Mouse (Mus musculus) neural tube, embryonic 10.5 days (tissue): ENCODE results near the gene Atp6ap1l.

Source experiments
- DNase-seq: peaks from one replicate; pipeline ENCODE4 v3.0.0-alpha.2; 2017; ENCODE audit warnings: low spot score; ENCODE audit errors: extremely low spot score

Gene Atp6ap1l

DNA sequence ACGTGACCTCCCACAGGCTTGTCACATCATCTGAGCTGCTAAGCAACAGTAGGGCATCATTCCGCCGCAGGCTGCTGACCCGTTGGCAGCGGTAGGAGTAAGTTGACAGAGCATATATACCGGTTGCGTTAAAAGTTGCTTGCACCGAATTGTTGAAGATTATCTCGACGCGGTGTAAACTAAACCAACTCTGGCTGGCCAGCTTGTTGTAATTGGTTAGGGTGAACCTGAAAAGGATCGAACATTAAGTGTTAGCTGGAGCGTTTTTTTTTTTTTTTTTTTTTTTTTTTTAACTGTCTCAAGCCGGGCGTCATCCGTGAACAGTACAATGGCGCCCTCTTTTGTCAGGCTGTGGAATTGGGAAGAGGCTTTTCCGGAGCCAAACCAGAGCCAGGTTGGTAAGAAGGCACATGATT, 18.6 kb downstream of the Atp6ap1l start:
- DNase-seq = peak; percentile 76

DNA sequence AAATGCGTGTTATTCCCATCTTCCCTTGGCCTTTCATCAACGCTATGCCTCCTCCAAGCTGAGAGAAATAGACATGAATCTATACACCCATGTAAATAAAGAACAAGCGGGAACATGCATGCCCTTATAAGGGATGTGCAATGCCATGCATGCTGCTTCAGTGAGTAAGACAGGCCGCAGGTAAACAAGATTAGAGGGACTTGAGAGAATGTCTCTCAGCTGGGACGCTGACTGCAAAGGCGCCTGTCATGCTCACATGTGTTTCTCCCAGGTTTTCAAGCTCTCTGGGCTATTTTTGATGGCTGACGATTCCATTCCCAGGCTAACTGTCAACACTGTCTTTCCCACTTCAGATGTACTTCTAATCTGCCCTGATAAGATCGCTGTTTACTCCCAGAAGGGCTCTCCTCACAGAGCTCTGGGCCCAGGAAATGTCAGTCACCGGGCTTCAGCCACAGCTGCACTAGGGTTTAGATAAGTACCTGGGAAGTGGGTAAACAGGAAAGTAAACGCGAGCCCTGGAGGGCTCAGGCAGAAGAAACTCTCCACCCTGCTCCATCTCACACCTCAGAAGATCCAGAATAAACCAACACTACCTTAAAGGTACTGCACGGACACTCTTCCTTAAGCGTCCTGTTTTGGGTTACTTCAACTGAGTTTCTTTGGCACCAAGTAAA, 19.2 kb downstream of the Atp6ap1l start:
- DNase-seq = peak; percentile 16

DNA sequence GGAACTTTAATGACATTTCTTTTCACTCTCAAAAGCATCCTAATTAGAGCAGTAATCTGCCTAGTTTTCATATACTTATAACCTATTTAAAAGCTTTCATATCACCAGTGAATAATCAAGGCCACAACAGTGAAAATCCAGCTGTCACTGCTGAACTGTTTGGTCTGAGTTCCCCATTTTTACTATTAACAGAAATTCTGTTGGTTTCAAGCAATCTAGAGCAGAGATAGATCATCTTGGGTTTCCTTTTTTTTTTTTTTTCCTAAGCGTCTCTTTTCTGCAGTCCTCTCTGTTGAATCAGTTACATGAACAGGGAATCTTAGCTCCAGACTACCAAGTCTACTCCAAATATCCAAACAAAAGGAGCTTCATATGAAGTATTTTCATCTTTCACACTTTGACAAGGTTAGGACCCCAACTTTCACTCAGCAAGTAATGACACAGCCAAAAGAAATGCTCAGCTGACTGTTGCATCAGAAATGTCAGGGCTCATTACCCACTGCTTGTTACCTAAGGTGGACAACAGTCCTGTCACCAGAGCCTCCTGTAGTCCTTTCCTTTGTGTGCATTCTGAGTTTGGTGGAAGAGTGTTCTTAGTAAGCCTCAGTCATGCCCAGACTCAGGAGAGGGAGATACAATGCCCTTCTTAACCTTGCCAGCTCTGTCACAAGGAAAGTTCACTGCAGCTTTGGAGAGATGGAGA, 23.3 kb downstream of the Atp6ap1l start:
- no peak for DNase-seq

DNA sequence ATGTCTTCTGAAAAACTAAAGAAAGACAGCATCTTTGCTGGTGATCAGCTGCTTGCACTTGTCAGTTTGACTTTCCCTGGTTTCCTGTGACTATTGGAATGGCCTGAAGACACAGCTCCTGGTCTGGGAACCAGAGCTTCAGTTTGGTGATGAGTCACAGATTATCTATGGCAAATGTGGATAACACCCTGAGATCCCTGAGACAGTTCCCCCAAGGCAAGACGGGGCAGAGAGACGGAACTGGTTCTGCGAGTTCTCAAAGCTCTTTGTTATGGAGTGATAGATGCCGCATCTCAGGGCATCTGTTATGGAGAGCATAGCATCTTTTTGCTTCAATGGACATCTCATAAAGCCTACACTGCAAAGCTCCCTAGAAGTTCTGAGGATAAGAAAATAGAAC, 33.6 kb downstream of the Atp6ap1l start:
- DNase-seq = no peak

DNA sequence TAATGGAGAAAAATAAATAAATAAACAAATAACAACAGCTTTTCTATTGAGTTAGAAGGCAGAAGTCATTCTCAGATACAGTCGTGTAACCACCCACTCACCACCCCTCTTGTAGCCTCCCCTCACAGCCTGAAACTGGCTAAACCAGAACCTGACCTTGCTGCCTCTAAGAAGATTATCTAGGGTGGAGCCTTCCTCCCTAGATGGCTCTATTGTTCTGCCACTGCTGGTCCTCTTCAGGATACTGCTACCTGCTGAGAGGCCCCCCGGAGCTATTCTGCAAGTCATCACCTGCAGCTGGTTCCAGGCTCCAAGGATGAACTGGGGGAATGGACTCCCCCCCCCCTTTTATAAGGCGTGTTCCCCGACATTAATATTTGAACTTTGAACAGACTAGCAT, 36.0 kb downstream of the Atp6ap1l start:
- no peak for DNase-seq

DNA sequence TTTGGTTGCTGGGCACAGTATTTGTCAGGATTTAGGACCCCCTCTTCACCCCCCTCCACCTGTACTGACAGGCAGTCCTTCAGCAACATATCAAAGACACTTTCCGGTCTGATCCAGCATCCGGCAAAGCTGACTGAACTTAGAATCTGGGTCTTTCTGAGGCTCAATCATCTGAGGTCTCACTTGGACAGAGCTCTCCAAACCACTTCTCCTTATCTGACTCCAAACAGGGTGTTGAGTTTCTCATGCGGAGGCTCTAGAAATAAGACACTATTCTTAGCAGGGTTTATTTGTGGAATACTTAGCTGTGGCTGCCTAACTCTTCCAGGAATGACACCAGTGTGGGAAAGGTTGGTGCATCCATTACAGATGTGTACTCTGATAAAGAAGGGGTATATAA, 43.0 kb downstream of the Atp6ap1l start:
- no peak for DNase-seq

DNA sequence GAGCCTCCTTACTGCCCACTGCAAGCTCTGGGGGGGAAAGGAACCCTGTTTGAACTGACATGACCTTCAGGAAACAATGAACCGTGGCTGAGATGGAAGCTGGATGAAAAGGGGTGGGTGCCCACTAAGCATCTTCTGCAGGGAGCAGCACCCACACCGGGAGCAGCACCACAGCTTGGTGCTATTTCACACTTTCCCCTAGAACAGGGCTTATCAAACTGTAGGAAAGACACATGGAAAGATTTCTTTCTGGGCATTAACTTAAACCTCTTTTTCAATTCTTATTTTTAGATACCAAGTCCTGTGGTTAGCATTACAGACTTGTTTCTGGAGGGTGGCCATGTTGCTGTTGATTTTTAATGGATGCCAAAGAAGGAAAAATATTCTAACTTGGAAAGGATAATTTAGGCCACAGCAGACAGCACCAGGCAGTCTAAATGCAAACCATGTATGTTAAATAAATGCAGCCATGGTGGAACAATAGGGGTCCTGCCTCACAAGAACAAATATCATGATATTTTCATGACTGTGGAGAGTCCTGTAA, 44.2 kb downstream of the Atp6ap1l start:
- no peak for DNase-seq

DNA sequence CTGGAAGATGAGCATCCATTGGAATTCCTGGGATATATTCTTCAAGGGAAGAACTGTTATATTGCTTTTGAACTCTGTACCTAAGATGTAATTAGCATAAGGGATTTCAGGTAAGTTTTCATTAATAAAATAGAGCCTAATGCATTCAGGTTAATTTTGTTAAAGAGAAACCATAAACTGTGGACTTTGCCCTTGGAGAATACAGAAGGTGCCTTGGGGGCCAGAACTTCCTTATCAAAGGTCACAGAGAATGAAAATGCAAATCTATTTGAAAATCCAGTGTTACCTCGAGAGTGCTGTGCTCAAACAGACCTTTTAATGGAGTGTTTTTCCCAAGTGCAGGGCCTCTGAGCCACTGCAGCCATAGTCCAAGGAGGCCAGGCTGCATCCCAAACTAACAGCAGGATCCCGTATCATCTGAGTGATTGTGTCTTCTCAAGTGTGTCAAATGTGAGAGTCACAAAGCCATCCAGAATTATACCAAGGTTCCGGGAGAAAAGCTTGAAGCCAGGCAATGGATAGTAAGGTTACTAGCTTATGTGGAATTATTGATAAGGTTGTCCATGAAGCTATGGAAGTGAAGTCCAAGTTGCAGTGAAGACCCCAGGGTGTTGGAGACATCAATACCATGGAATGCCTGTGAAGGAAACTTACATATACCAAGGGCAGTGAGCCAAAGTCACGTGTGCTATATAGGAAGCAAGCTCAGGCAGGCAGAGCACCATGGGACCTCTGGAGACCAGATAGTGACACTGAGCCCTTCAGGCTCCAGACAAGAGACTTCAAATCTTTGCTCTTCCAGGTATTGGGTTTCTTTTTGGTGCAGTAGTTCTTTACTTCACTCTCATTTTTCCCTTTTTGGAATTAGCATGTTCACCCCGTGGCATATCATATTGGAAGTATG, 52.2 kb downstream of the Atp6ap1l start:
- no peak for DNase-seq

DNA sequence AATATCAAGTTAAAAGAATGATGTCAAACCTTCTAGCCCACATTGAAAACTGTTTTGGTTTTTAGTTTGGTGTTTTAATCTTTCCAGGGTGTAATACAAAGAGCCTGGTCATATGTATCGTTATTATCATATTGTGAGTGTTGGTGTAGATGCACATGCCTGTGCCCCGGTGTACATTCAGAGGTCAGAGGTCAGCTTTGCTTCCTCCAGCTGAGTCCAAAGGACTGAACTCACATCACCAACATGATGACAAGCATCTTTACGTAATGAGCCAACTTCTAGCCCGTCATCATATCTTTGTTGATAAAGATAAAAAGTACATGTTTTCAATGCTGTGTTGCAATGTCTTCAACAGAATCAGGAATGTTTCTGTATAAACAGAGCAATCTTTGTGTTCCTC, 53.4 kb downstream of the Atp6ap1l start:
- DNase-seq = no peak

DNA sequence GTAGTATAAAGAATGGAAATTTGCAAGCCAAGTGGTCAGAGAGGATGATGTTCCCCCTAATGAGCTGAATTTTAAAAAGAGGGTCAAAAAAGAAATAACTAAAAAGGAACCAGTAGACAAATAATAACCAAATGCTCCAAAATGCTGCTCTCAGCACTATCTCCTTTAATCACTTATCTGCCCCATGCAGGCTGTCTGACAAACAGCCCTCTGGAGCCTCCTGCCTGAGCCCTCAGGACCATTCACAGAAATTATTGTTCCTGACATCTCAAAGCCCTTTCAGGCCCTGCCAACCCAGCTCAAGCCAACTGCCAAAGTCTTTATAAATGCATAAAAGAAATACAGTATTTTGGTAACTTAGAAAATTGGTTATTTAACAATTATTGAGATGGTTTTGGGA, 61.0 kb downstream of the Atp6ap1l start:
- DNase-seq = no peak

DNA sequence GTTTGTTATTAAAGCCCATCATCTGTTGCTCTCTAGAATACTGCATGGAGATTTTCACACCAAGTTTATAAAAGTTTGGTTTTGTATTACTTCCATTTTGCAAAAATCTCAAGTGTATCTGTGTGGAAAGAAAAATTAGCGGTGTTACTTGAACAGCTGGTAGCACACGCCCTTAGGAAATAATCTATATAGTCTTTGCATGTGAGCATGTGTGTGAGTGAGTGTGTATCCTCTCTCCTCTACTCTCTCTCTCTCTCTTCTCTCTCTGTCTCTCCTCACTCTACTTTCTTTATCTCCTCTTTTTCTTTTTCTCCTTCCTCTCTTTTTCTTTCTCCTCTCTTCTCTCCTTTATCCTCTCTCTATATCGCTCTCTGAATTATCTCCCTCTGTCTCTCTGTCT, 61.7 kb downstream of the Atp6ap1l start:
- no peak for DNase-seq

DNA sequence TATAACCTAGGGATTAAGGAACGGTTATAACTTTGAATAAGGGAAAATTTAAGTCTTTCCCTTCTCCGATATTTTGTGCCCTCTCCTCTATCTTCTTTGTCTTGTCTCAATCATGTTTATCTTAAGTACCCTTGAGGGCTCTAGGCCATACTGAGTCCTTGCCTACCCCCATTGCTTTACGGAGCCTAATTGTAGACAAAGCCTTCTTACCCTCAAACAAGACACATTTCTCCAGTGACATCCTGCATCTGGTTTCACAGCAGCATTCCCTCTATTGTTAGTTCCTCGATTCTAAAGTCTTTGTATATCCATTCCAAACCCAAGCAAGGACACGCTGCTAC, 64.0 kb downstream of the Atp6ap1l start:
- DNase-seq = no peak

DNA sequence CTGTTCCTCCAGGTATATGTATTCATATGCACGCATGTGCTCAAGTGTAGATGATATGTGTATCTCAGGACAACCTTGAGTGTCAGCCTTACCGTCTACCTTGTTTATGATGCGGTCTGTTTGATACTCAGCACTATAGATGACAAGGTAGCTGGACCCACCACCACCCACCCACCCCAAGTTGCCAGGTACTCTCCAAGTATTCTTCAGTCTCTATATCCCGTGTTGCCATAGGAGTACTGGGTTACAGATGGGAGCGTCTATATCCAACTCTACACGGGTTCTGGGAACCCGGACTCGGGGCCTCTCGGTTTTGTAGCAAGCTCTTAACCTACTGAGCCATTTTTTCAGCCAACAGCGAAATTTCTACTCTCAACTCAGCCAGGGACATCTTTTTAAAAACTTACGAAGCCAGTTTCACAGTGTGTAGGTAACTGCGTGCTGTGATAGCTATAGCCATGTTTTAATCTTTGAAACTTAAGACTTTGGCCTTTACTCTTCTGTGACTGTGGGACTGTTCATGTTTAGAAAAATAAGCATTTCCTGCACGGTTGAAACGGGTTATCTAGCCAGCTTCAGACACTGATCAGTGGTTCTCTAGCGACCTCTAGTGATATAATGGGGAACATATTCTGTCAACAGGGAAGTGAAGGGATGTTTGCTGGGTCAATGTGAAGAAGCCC, 64.5 kb downstream of the Atp6ap1l start:
- DNase-seq = peak; percentile 17

DNA sequence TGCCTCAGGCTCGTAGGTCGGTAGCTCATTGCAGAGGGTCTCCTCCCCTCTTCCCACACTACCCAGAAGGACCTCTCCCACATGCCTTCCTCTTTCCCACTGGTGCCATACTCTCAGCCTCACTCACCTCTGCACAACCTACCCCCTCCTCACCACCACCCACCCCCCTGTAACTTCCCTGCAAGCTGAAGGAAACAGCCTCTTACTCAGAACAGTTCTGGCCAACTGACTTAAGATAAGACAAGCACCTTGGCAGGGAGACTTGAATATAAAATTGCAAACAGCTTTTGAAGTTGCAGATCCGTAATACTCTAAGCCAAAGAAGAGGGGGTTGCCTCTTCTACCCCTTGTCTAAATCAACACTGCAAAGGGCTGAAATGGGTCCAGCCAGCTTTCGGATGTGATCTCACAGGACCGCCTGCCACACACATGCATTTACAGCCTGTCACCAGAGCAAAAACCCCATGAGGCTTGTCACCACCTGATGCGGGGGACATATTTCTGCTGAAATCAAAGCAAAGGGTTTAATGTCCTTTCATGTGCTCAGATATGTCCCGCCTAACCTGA, 71.4 kb downstream of the Atp6ap1l start:
- no peak for DNase-seq
